Mouse (Mus musculus): ENCODE data around the gene Arhgap5.

GRCm38 (mm10) chr12:52478611-52479010 lies 25.2 kb upstream of the Arhgap5 start:
- TF ChIP-seq CTCF (IDR thresholded peaks at IDR 0.05; ENCODE audit: low read depth) (no peak), EP300 (IDR thresholded peaks at IDR 0.05; ENCODE audit: low read depth) (no peak)
